Mouse (Mus musculus) heart, postnatal 0 days (tissue): ENCODE measurements around the gene Smox.

Experiments
- CTCF ChIP-seq: IDR thresholded peaks from 2 replicates; pipeline ENCODE4 v1.5.1; 2016; ENCODE audit warnings: antibody characterized with exemption, control low read depth, low read depth
- EP300 ChIP-seq: IDR thresholded peaks from 2 replicates; pipeline ENCODE4 v1.6.1; 2016; ENCODE audit warnings: antibody characterized with exemption, low read depth

DNA sequence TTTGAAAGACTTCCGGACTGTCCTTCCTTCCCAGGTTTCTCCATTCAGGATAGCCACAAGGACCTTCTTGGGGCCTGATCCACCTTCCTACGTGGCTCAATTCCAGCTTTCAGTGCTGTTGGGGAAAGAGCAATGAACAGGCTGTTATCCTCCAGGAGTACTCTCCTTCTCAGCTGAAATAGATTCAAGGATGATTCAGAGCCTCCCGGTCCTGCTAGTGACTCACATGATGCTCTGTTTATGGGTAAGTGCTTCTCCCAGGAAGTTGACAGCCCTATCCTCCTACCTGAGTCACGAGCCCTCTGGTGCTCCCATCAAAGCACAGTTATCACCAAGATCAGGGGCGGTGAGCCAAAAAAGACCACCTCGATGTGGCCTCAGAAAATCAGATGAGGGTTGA lies 7.1 kb upstream of the Smox start:
- TF ChIP-seq CTCF (no peak), EP300 (no peak)
